Mouse (Mus musculus): ENCODE measurements at regions not wholly inside any gene's neighbourhood (a gene's known extent, or its start where the extent isn't known, plus 50 kb on each side); places are given as distances from the start of the nearest gene placed in this dataset.

- no peak for TF ChIP-seq CTCF (IDR thresholded peaks at IDR 0.05; ENCODE audit: low read depth, low read length)
- TF ChIP-seq POLR2A (IDR thresholded peaks at IDR 0.05; ENCODE audit: extremely low read depth, insufficient read depth, low read length): no peak
Measured at GRCm38 (mm10) chr10:16638111-16638510, 1084.9 kb upstream of the Cited2 start.
